Mouse (Mus musculus): ENCODE results near the gene Irf4. TPM values are rescaled to one million over a fixed set of nuclear protein-coding genes. Genes with fewer than 3 reads are reported as not detected.

The Irf4 gene
- polyA plus RNA-seq, 1 experiment from 2014 or later = 0.12 TPM

- no peak for ATAC-seq (ENCODE audit: insufficient read depth, low FRiP score)
These were observed 18.8 kb upstream of the Irf4 start for GRCm38 (mm10) chr13:30730104-30730793.

DNA sequence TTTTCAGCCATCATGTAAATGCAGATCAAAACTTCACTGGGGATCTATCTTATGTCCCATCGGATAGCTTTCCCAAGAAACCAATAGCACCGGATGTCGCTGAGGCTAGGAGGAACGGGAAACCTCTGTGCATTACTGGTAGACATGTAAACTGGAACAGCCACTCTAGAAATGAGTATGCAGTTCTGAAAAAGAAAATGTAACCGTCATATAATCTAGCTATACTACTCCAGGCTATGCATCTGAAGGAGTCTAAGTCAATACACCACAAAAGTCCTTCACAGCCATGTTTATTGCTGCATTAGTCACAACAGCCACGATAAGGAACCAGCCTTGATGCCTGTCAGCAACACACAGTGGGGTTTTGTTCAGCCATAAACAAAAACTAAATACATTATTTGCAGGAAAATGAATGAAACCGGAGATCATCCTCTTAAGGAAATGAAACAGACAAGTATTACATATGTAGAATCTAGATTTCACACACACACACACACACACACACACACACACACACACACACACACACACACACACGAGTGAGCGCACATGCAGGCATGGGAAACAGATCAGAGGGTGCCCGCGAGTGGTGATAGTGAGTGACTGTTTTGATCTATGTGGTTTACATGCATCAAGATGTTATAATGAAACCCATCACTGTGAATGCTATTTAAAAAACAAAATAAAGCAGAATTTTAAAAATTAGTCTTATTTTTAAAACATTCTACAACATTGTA, 16.1 kb upstream of the Irf4 start:
- Histone ChIP-seq H3K9me3 (replicated peaks; ENCODE audit: control insufficient read depth, low read length) (no peaks in the 10 kb centered on the region), H3K4me2 (ENCODE audit: low read depth, low read length) (no peak overlapping the region), H3K27ac (ENCODE audit: low read length) (no peak overlapping the region), H3K4me3 (replicated peaks; ENCODE audit: low read length) (no peak overlapping the region), H3K4me1 (ENCODE audit: control insufficient read depth, insufficient read depth, low read length) (no peaks in the 10 kb centered on the region), H3K27me3 (ENCODE audit: control insufficient read depth, insufficient read depth, low read length) (no peaks in the 10 kb centered on the region), H3K36me3 (ENCODE audit: control insufficient read depth, insufficient read depth, low read length) (no peaks in the 10 kb centered on the region), H3K9ac (ENCODE audit: low read length) (no peak overlapping the region)
- WGBS = 83% methylated on average over 11 of the region's 11 CpGs
- ATAC-seq (ENCODE audit: insufficient read depth, low FRiP score) = no peak

More at GRCm38 (mm10) chr13:30730104-30730793, 18.8 kb upstream of the Irf4 start:
- no peaks in the 10 kb centered on the region for H3K27me3 ChIP-seq (ENCODE audit: control insufficient read depth, insufficient read depth, low read length)
- peaks cover 1% of the 10 kb centered on the region; the same call in 1 of the 2 replicates for H3K4me1 ChIP-seq (ENCODE audit: control insufficient read depth, insufficient read depth, low read length)
- no peak overlapping the region for H3K4me3 ChIP-seq (replicated peaks; ENCODE audit: low read length)
- no peak overlapping the region for H3K9ac ChIP-seq (ENCODE audit: low read length)
- no peaks in the 10 kb centered on the region for H3K36me3 ChIP-seq (ENCODE audit: control insufficient read depth, insufficient read depth, low read length)
- WGBS = 81% methylated on average over 15 of the region's 15 CpGs
- H3K27ac ChIP-seq (ENCODE audit: low read length) = no peak overlapping the region
- H3K9me3 ChIP-seq (replicated peaks; ENCODE audit: control insufficient read depth, low read length) = no peaks in the 10 kb centered on the region
- no peak overlapping the region for H3K4me2 ChIP-seq (ENCODE audit: low read depth, low read length)

DNA sequence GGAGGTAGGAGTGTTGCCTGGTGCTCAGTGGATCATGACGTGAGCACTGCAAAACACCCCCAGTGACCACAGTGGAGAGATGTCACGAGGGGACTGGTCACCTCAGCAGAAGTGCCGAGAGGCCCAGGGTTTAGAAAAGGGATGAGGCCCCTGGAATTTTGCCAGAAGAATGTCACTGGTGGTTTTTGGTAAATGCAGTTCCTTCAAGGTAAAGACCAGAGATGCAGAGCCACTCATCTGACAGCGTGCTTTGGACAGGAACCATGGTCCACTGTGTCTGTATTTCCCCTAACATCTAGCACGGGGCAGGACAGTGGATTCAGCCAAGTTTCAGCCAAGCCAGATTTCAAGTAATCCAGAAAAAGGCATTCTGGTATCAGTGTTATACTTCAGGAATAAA, 12.3 kb upstream of the Irf4 start:
- no peaks in the 10 kb centered on the region for H3K36me3 ChIP-seq (ENCODE audit: control insufficient read depth, insufficient read depth, low read length)
- H3K4me1 ChIP-seq (ENCODE audit: control insufficient read depth, insufficient read depth, low read length) = no peaks in the 10 kb centered on the region
- H3K9ac ChIP-seq (ENCODE audit: low read length) = no peak overlapping the region
- ATAC-seq (ENCODE audit: insufficient read depth, low FRiP score) = no peak
- no peak overlapping the region for H3K4me2 ChIP-seq (ENCODE audit: low read depth, low read length)
- no peak overlapping the region for H3K4me3 ChIP-seq (replicated peaks; ENCODE audit: low read length)
- H3K27ac ChIP-seq (ENCODE audit: low read length) = no peak overlapping the region
- no peaks in the 10 kb centered on the region for H3K9me3 ChIP-seq (replicated peaks; ENCODE audit: control insufficient read depth, low read length)
- no peaks in the 10 kb centered on the region for H3K27me3 ChIP-seq (ENCODE audit: control insufficient read depth, insufficient read depth, low read length)
- WGBS = 78% methylated on average over 5 of the region's 5 CpGs

- no peaks in the 10 kb centered on the region for H3K9me3 ChIP-seq (replicated peaks; ENCODE audit: control insufficient read depth, low read length)
- WGBS = 84% methylated on average over 2 of the region's 2 CpGs
- ATAC-seq (ENCODE audit: insufficient read depth, low FRiP score) = no peak
- H3K4me1 ChIP-seq (ENCODE audit: control insufficient read depth, insufficient read depth, low read length) = no peaks in the 10 kb centered on the region
- no peak overlapping the region for H3K4me2 ChIP-seq (ENCODE audit: low read depth, low read length)
- no peaks in the 10 kb centered on the region for H3K36me3 ChIP-seq (ENCODE audit: control insufficient read depth, insufficient read depth, low read length)
- H3K27ac ChIP-seq (ENCODE audit: low read length) = no peak overlapping the region
- H3K9ac ChIP-seq (ENCODE audit: low read length) = no peak overlapping the region
- no peak overlapping the region for H3K4me3 ChIP-seq (replicated peaks; ENCODE audit: low read length)
- no peaks in the 10 kb centered on the region for H3K27me3 ChIP-seq (ENCODE audit: control insufficient read depth, insufficient read depth, low read length)
These were observed 11.8 kb upstream of the Irf4 start for GRCm38 (mm10) chr13:30737257-30737656.

- H3K4me1 ChIP-seq (ENCODE audit: control insufficient read depth, insufficient read depth, low read length) = no peaks in the 10 kb centered on the region
- 87% methylated on average over 4 of the region's 4 CpGs for WGBS
- no peak overlapping the region for H3K4me2 ChIP-seq (ENCODE audit: low read depth, low read length)
- no peak overlapping the region for H3K4me3 ChIP-seq (replicated peaks; ENCODE audit: low read length)
- no peak for ATAC-seq (ENCODE audit: insufficient read depth, low FRiP score)
- no peak overlapping the region for H3K9ac ChIP-seq (ENCODE audit: low read length)
- no peak overlapping the region for H3K27ac ChIP-seq (ENCODE audit: low read length)
- H3K9me3 ChIP-seq (replicated peaks; ENCODE audit: control insufficient read depth, low read length) = no peaks in the 10 kb centered on the region
- no peaks in the 10 kb centered on the region for H3K36me3 ChIP-seq (ENCODE audit: control insufficient read depth, insufficient read depth, low read length)
- H3K27me3 ChIP-seq (ENCODE audit: control insufficient read depth, insufficient read depth, low read length) = no peaks in the 10 kb centered on the region
These were observed 10.7 kb upstream of the Irf4 start for GRCm38 (mm10) chr13:30738310-30738840.

DNA sequence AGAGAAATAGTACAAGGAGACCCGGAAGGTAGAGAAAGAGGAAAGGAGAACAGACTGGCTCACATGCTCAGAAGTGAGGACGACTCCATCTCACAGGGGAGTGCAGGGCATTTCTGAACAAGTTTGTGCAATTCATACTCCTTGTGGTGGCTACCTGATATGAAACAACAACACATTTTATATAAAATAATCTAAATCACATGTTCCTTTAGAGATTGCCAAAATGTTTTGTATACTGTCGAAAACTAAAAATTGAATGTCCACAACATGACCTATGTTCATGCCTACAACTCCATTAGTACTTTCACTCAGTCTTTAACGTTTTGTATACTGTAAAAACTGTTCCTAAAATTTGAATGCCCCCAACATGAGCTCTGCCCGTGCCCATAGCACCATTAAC, 7.9 kb upstream of the Irf4 start:
- Histone ChIP-seq H3K9ac (ENCODE audit: low read length) (no peak overlapping the region), H3K4me2 (ENCODE audit: low read depth, low read length) (no peak overlapping the region), H3K27ac (ENCODE audit: low read length) (no peak overlapping the region), H3K36me3 (ENCODE audit: control insufficient read depth, insufficient read depth, low read length) (no peaks in the 10 kb centered on the region), H3K27me3 (ENCODE audit: control insufficient read depth, insufficient read depth, low read length) (no peaks in the 10 kb centered on the region), H3K4me1 (ENCODE audit: control insufficient read depth, insufficient read depth, low read length) (no peaks in the 10 kb centered on the region), H3K9me3 (replicated peaks; ENCODE audit: control insufficient read depth, low read length) (no peaks in the 10 kb centered on the region), H3K4me3 (replicated peaks; ENCODE audit: low read length) (no peak overlapping the region)
- no peak for ATAC-seq (ENCODE audit: insufficient read depth, low FRiP score)
- WGBS = 78% methylated on average over 5 of the region's 5 CpGs

GRCm38 (mm10) chr13:30742411-30742970, 6.5 kb upstream of the Irf4 start:
- no peak for ATAC-seq (ENCODE audit: insufficient read depth, low FRiP score)
- Histone ChIP-seq H3K27ac (ENCODE audit: low read length) (no peak overlapping the region), H3K4me3 (replicated peaks; ENCODE audit: low read length) (no peak overlapping the region), H3K4me1 (ENCODE audit: control insufficient read depth, insufficient read depth, low read length) (no peaks in the 10 kb centered on the region), H3K4me2 (ENCODE audit: low read depth, low read length) (no peak overlapping the region), H3K9ac (ENCODE audit: low read length) (no peak overlapping the region), H3K9me3 (replicated peaks; ENCODE audit: control insufficient read depth, low read length) (no peaks in the 10 kb centered on the region), H3K36me3 (ENCODE audit: control insufficient read depth, insufficient read depth, low read length) (no peaks in the 10 kb centered on the region), H3K27me3 (ENCODE audit: control insufficient read depth, insufficient read depth, low read length) (no peaks in the 10 kb centered on the region)
- WGBS = 69% methylated on average over 6 of the region's 6 CpGs

GRCm38 (mm10) chr13:30745121-30745520, 3.9 kb upstream of the Irf4 start:
- Histone ChIP-seq H3K9ac (ENCODE audit: low read length) (no peak overlapping the region), H3K36me3 (ENCODE audit: control insufficient read depth, insufficient read depth, low read length) (no peaks in the 10 kb centered on the region), H3K4me3 (replicated peaks; ENCODE audit: low read length) (no peak overlapping the region), H3K4me1 (ENCODE audit: control insufficient read depth, insufficient read depth, low read length) (peaks cover 4% of the 10 kb centered on the region; the same call in 1 of the 2 replicates), H3K27me3 (ENCODE audit: control insufficient read depth, insufficient read depth, low read length) (peaks cover 21% of the 10 kb centered on the region), H3K9me3 (replicated peaks; ENCODE audit: control insufficient read depth, low read length) (no peaks in the 10 kb centered on the region), H3K27ac (ENCODE audit: low read length) (no peak overlapping the region), H3K4me2 (ENCODE audit: low read depth, low read length) (no peak overlapping the region)
- ATAC-seq (ENCODE audit: insufficient read depth, low FRiP score) = no peak
- 60% methylated on average over 7 of the region's 7 CpGs for WGBS

GRCm38 (mm10) chr13:30747068-30747467, 2.0 kb upstream of the Irf4 start:
- no peaks in the 10 kb centered on the region for H3K9me3 ChIP-seq (replicated peaks; ENCODE audit: control insufficient read depth, low read length)
- H3K4me3 ChIP-seq (replicated peaks; ENCODE audit: low read length) = no peak overlapping the region
- no peak overlapping the region for H3K27ac ChIP-seq (ENCODE audit: low read length)
- no peaks in the 10 kb centered on the region for H3K36me3 ChIP-seq (ENCODE audit: control insufficient read depth, insufficient read depth, low read length)
- WGBS = 76% methylated on average over 5 of the region's 5 CpGs
- peaks cover 4% of the 10 kb centered on the region; the same call in 1 of the 2 replicates for H3K4me1 ChIP-seq (ENCODE audit: control insufficient read depth, insufficient read depth, low read length)
- H3K27me3 ChIP-seq (ENCODE audit: control insufficient read depth, insufficient read depth, low read length) = peaks cover 39% of the 10 kb centered on the region
- no peak overlapping the region for H3K9ac ChIP-seq (ENCODE audit: low read length)
- no peak for ATAC-seq (ENCODE audit: insufficient read depth, low FRiP score)
- H3K4me2 ChIP-seq (ENCODE audit: low read depth, low read length) = no peak overlapping the region
